Mouse (Mus musculus) small intestine, adult 2 months (tissue): ENCODE measurements around the gene Ccdc60. TPM values are rescaled to one million over a fixed set of nuclear protein-coding genes. Genes with fewer than 3 reads are reported as not detected.
"Not testable (repeated sequence)": the region's sequence is repeated elsewhere in the genome, so short reads cannot be mapped to it uniquely, and the experiment has no call there.

ENCODE experiments used
- H3K27ac ChIP-seq: fragments of 200-500 bp; 2 replicates; pipeline ENCODE4 v1.5.1; 2012; ENCODE audit warnings: low read depth, low read length, control low read depth, inconsistent platforms; ENCODE audit not compliant: insufficient read depth
- H3K27me3 ChIP-seq: fragments of 200-500 bp; 2 replicates; pipeline ENCODE4 v1.6.1; 2012; ENCODE audit warnings: mild to moderate bottlenecking, moderate library complexity, low read length, inconsistent platforms; ENCODE audit not compliant: control insufficient read depth, insufficient read depth
- H3K36me3 ChIP-seq: fragments of 200-500 bp; 2 replicates; pipeline ENCODE4 v1.6.1; 2012; ENCODE audit warnings: mild to moderate bottlenecking, low read length, control low read depth, inconsistent platforms; ENCODE audit not compliant: control insufficient read depth, insufficient read depth
- H3K4me1 ChIP-seq: fragments of 200-500 bp; 2 replicates; pipeline ENCODE4 v1.6.1; 2012; ENCODE audit warnings: low read length, inconsistent platforms, mixed read lengths; ENCODE audit not compliant: control insufficient read depth, insufficient read depth, insufficient read length
- H3K4me3 ChIP-seq: fragments of 200-500 bp; 2 replicates; pipeline ENCODE4 v1.5.1; 2012; ENCODE audit warnings: low read depth, mild to moderate bottlenecking, control low read depth, inconsistent platforms, low read length, moderate library complexity
- CTCF ChIP-seq: fragments of 200-500 bp; IDR thresholded peaks from 2 replicates; pipeline ENCODE4 v1.5.1; 2012; ENCODE audit warnings: low read depth, mild to moderate bottlenecking, control low read depth, inconsistent platforms, low read length, moderate library complexity, mixed read lengths; ENCODE audit not compliant: insufficient replicate concordance, insufficient read length; ENCODE audit errors: extremely low read depth
- POLR2A ChIP-seq: fragments of 200-500 bp; IDR thresholded peaks from 2 replicates; pipeline ENCODE4 v1.6.1; 2012; ENCODE audit warnings: low read depth, mild to moderate bottlenecking, control low read depth, inconsistent platforms, low read length, moderate library complexity
- WGBS: fragments of 180-500 bp; shearing (Covaris S2); methylation state at CpG from one replicate; pipeline ENCODE4 v1.1.7; 2018; 5-methylcytosine and 5-hydroxymethylcytosine counted together
- polyA plus RNA-seq: library from polyadenylated mRNA; depleted of rRNA; stranded (reverse); fragments of >200 nt; gene quantifications from 2 replicates; pipeline ENCODE4 v1.2.3, GENCODE M21; 2012

Ccdc60 gene
- polyA plus RNA-seq, 1 experiment: 0.16 TPM

DNA sequence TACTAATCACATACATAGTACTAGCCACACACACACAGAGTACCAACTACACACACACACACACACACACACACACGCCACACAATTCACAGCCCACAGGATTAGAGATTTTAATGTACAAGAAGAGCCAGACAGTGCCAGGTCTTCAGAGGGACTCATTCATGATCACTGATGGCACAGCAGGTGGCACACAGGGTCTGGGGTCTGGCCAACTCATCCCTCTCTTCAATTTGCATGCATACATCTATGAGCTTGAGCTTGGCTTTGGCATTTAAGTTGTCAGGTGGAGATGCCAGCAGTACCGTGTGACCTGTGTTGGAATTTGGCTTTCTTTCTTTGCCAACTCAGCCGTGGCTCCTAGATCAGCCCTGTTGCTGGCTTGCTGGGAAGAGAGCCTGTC is 97.2 kb downstream of the Ccdc60 start:
- TF ChIP-seq CTCF: no peak
- no peak for TF ChIP-seq POLR2A
- no peak overlapping the region for H3K27ac ChIP-seq
- 86% methylated on average over 3 of the region's 3 CpGs for WGBS
- no peak overlapping the region for H3K4me3 ChIP-seq
- no peaks in the 10 kb centered on the region for H3K27me3 ChIP-seq
- no peaks in the 10 kb centered on the region for H3K36me3 ChIP-seq
- no peaks in the 10 kb centered on the region for H3K4me1 ChIP-seq

DNA sequence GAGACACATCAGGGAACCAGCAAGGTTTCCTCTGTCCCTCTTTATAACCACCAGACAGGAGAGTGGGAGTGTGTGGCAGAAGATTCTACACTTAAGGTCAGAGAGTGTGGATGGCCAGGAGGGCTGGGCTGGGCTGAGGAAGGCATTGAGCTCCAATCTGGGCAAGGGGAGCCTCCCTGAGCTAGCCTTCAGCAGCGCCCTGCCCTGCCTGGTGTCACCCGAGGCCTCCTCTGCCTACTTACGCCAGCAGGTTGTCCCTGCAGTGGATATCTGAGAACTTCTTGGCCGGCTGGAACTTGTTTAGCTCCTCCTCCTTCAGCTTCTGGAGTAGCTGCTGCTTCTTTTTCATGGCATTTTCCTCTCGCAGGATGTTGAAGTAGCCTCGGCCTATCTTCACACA is 99.0 kb downstream of the Ccdc60 start:
- Histone ChIP-seq H3K27me3 (no peaks in the 10 kb centered on the region), H3K4me1 (no peaks in the 10 kb centered on the region), H3K36me3 (no peaks in the 10 kb centered on the region), H3K4me3 (no peak overlapping the region), H3K27ac (no peak overlapping the region)
- 32% methylated on average over 6 of the region's 6 CpGs for WGBS
- TF ChIP-seq POLR2A (no peak), CTCF (no peak)

DNA sequence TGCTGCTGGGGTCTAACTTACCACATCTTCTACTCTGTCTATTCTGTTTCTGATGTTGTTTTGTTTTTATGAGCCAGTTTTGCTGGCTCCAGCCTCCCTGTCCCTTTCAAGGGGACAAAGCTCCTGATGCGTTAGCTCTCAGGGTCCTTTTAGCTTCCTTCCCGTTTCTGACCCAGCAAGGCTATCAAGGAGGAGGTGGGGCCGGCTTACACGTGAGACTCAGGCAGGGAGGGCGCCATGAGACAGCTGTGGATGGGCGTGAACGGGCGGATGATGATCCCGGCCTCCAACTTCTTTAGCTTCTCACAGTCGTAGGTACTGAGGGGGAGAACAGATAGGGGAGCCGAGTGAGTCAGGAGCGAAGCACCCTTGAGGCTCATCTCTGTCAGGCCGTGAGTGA is 108.2 kb downstream of the Ccdc60 start:
- TF ChIP-seq CTCF (no peak), POLR2A (no peak)
- H3K36me3 ChIP-seq: no peaks in the 10 kb centered on the region
- no peak overlapping the region for H3K27ac ChIP-seq
- no peaks in the 10 kb centered on the region for H3K4me1 ChIP-seq
- WGBS: 15% methylated on average over 13 of the region's 13 CpGs
- H3K4me3 ChIP-seq: no peak overlapping the region
- H3K27me3 ChIP-seq: no peaks in the 10 kb centered on the region

DNA sequence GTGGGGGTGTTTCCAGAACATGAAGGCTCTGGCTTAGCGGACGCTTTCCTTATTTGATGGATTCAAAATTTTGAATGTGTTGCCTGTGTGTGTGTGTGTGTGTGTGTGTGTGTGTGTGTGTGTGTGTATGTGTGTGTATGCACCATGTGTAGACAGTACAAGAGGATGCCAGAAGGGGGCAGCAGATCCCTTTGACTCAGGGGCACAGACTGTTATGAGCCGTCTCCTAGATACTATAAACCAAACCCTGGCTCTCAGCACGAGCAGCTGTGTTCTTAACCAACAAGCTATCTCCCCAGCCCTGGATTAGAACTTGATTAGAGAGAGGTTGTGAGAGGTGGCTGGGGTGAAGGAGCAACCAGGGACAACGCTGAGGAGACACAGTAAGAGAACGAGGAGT is 117.1 kb downstream of the Ccdc60 start:
- H3K27ac ChIP-seq: no peak overlapping the region
- no peaks in the 10 kb centered on the region for H3K36me3 ChIP-seq
- WGBS: 92% methylated on average over 6 of the region's 6 CpGs
- no peak overlapping the region for H3K4me3 ChIP-seq
- H3K27me3 ChIP-seq: no peaks in the 10 kb centered on the region
- TF ChIP-seq POLR2A: no peak
- no peak for TF ChIP-seq CTCF
- H3K4me1 ChIP-seq: no peaks in the 10 kb centered on the region

- TF ChIP-seq CTCF (no peak), POLR2A (no peak)
- H3K4me1 ChIP-seq: no peaks in the 10 kb centered on the region
- H3K27ac ChIP-seq: no peak overlapping the region
- WGBS: 76% methylated on average over 13 of the region's 13 CpGs
- H3K36me3 ChIP-seq: no peaks in the 10 kb centered on the region
- no peaks in the 10 kb centered on the region for H3K27me3 ChIP-seq
- no peak overlapping the region for H3K4me3 ChIP-seq
Observed at GRCm38 (mm10) chr5:116166965-116167364, 121.8 kb downstream of the Ccdc60 start.

GRCm38 (mm10) chr5:116165203-116165888 is 123.4 kb downstream of the Ccdc60 start:
- TF ChIP-seq CTCF: no peak
- TF ChIP-seq POLR2A: no peak
- Histone ChIP-seq H3K4me3 (no peak overlapping the region), H3K27ac (no peak overlapping the region), H3K4me1 (no peaks in the 10 kb centered on the region), H3K27me3 (no peaks in the 10 kb centered on the region), H3K36me3 (no peaks in the 10 kb centered on the region)
- WGBS: 70% methylated on average over 11 of the region's 11 CpGs

GRCm38 (mm10) chr5:116154811-116155210 is 134.0 kb downstream of the Ccdc60 start:
- Histone ChIP-seq H3K4me3 (no peak overlapping the region), H3K36me3 (no peaks in the 10 kb centered on the region), H3K27me3 (no peaks in the 10 kb centered on the region), H3K27ac (no peak overlapping the region), H3K4me1 (no peaks in the 10 kb centered on the region)
- TF ChIP-seq POLR2A (no peak), CTCF (no peak)
- WGBS: 27% methylated on average over 2 of the region's 2 CpGs

DNA sequence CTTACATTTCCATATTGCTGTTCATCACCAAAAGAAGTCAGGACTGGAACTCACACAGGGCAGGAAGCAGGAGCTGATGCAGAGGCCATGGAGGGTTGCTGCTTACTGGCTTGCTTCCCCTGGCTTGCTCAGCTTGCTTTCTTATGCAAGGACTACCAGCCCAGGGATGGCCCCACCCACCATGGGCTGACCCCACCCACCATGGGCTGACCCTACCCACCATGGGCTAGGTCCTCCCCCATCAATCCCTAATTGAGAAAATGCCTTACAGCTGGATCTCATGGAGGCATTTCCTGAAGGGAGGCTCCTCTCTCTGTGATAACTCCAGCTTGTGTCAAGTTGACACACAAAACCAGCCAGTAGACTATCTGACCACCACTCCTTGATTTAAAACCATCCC is 142.3 kb downstream of the Ccdc60 start:
- not testable (repeated sequence) for H3K4me1 ChIP-seq, H3K27me3 ChIP-seq, H3K27ac ChIP-seq, H3K4me3 ChIP-seq, H3K36me3 ChIP-seq
